In the genomic region with DNA sequence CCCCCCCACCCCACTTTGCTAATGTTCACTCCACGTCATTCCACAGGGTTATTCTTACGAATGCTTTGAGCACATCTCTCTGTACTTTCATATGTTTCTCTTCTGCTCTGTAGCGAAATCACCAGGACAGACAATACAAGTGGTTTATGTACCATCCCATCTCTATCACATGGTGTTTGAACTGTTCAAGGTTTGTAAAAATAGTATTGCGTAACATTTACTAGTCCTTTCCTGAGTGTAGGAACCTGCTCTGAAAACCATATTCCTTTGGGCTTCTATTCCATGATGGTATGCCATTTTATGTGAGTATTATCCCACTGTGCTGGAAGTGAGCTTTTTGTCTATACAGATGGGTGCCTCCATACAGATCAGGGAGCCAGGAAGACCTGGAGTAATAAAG, we compare ENCODE assay signal across 31 mouse cellular contexts.
"Had no signal": no experiment of that assay in that cellular context is flagged by ENCODE, and none has a peak within 500 bp of the region (broad histone marks: within the 10 kb centered on the region; RNA-seq: fewer than 3 reads in every experiment).

No protein-coding gene starts in this region.

- H3K27me3 ChIP-seq: limb, embryonic 12.5 days; limb, embryonic 13.5 days; limb, embryonic 15.5 days; liver, embryonic 13.5 days; liver, embryonic 15.5 days; lung, embryonic 15.5 days; megakaryocyte, embryonic 14.5 days; midbrain, embryonic 12.5 days; midbrain, embryonic 13.5 days; midbrain, embryonic 15.5 days; neural tube, embryonic 12.5 days had no signal

- H3K36me3 ChIP-seq: midbrain, embryonic 12.5 days; midbrain, embryonic 15.5 days; neural tube, embryonic 12.5 days had no signal

- H3K9ac ChIP-seq: limb, embryonic 12.5 days; limb, embryonic 13.5 days; limb, embryonic 15.5 days; liver, embryonic 13.5 days; liver, embryonic 14.5 days; liver, embryonic 15.5 days; liver, postnatal 0 days; lung, embryonic 14.5 days; lung, embryonic 15.5 days; midbrain, embryonic 12.5 days; midbrain, embryonic 13.5 days; midbrain, embryonic 15.5 days; neural tube, embryonic 12.5 days had no signal

- H3K4me1 ChIP-seq: limb, embryonic 10.5 days; limb, embryonic 12.5 days; limb, embryonic 13.5 days; limb, embryonic 15.5 days; liver, embryonic 15.5 days; lung, embryonic 15.5 days; megakaryocyte, embryonic 14.5 days; midbrain, embryonic 10.5 days; midbrain, embryonic 12.5 days; midbrain, embryonic 13.5 days; midbrain, embryonic 15.5 days; neural tube, embryonic 12.5 days had no signal

- H3K4me3 ChIP-seq: limb, embryonic 10.5 days; limb, embryonic 12.5 days; limb, embryonic 13.5 days; limb, embryonic 15.5 days; liver, embryonic 13.5 days; liver, embryonic 15.5 days; lung, embryonic 15.5 days; megakaryocyte, embryonic 14.5 days; midbrain, embryonic 10.5 days; midbrain, embryonic 12.5 days; midbrain, embryonic 13.5 days; midbrain, embryonic 15.5 days; myocyte; neural tube, embryonic 12.5 days had no signal

- H3K27ac ChIP-seq: limb, embryonic 10.5 days; limb, embryonic 12.5 days; limb, embryonic 13.5 days; limb, embryonic 15.5 days; liver, embryonic 13.5 days; liver, embryonic 14.5 days; liver, embryonic 15.5 days; lung, embryonic 15.5 days; macrophage; midbrain, embryonic 10.5 days; midbrain, embryonic 12.5 days; midbrain, embryonic 13.5 days; midbrain, embryonic 15.5 days; neural tube, embryonic 12.5 days had no signal

- ATAC-seq: liver, postnatal 0 days; lung, postnatal 0 days; midbrain, embryonic 13.5 days; midbrain, embryonic 15.5 days; midbrain, embryonic 16.5 days had no signal

- H3K4me2 ChIP-seq: limb, embryonic 12.5 days; limb, embryonic 13.5 days; limb, embryonic 15.5 days; liver, embryonic 11.5 days; liver, embryonic 13.5 days; liver, embryonic 15.5 days; lung, embryonic 14.5 days; lung, embryonic 15.5 days; midbrain, embryonic 11.5 days; midbrain, embryonic 12.5 days; midbrain, embryonic 13.5 days; midbrain, embryonic 15.5 days; neural tube, embryonic 12.5 days had no signal

- H3K9me3 ChIP-seq: limb, embryonic 10.5 days; limb, embryonic 12.5 days; limb, embryonic 13.5 days; limb, embryonic 15.5 days; liver, embryonic 13.5 days; liver, embryonic 15.5 days; lung, embryonic 15.5 days; megakaryocyte, embryonic 14.5 days; midbrain, embryonic 10.5 days; midbrain, embryonic 12.5 days; midbrain, embryonic 13.5 days; midbrain, embryonic 15.5 days; neural tube, embryonic 12.5 days had no signal

- DNase-seq: left cerebral cortex, postnatal 4 days; liver; liver, embryonic 13.5 days; liver, postnatal 0 days; lung, adult 18-20 months; lung, adult 2 months; lung, embryonic 14.5 days; lung, postnatal 10 days; lung, postnatal 14 days; lung, postnatal 36 days; lung, postnatal 4 days; midbrain, embryonic 14.5 days had no signal
